Mouse (Mus musculus): ENCODE measurements at regions not wholly inside any gene's neighbourhood (a gene's known extent, or its start where the extent isn't known, plus 50 kb on each side); places are given as distances from the start of the nearest gene placed in this dataset.

GRCm38 (mm10) chr3:149270459-149270858 lies 280.1 kb upstream of the Adgrl2 start:
- TF ChIP-seq POLR2A (IDR thresholded peaks at IDR 0.05; ENCODE audit: borderline replicate concordance, insufficient read depth, low read length) (no peak), CTCF (IDR thresholded peaks at IDR 0.05; ENCODE audit: borderline replicate concordance, insufficient read depth, low read depth, low read length) (no peak)
